Mouse (Mus musculus) cerebellum, postnatal 25 days (tissue): ENCODE results near the gene Lsamp.

ENCODE experiments used
- DNase-seq, 2 experiments: peaks; one replicate each; pipeline ENCODE4 v3.0.0; 2021; ENCODE audit warnings: mixed read lengths in 2 of 2

Lsamp gene

GRCm38 (mm10) chr16:41787146-41787545, 1803.0 kb downstream of the Lsamp start:
- no peak for DNase-seq

GRCm38 (mm10) chr16:41790016-41790415, 1805.9 kb downstream of the Lsamp start:
- peak; percentile 24 to 46 for DNase-seq

DNA sequence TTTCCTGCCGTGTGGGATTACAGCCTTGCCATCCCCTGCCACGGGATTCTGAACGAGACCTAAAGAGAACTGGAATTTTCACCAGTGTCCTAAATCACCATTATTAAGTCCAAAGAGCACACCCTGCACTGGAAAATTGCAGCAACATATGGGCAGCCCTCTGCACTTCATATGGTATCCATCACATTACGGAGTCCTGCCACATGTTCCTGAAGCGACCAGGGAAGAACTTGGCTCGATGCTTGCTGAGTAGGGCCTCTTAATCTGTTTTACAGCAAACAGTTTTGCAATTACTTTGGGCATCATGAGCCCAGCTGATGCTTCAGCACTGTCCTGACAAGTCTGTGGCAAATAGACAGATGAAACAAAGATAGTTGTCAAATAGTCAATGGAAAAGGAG, 1836.2 kb downstream of the Lsamp start:
- no peak for DNase-seq

- peak; percentile 23 to 28 for DNase-seq
Measured at GRCm38 (mm10) chr16:41826899-41827604, 1842.9 kb downstream of the Lsamp start.

DNA sequence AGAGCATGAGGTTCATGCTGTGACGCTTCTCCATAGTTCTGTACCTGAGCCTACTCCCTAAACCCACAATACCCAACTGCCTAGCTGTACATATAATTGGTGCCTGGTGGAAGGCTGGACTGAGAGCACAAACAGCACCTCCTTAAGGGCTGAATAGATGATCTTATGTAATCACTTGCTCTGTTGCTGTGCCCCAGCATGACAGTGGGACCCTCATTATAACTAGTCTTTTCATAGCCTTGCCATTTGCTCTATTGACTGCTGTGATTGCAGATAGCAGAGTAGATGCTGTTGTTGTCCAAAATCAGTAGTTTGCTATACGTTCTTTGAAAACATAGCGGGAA, 1843.4 kb downstream of the Lsamp start:
- DNase-seq, result no peak

GRCm38 (mm10) chr16:41834637-41835036, 1850.5 kb downstream of the Lsamp start:
- no peak for DNase-seq

DNA sequence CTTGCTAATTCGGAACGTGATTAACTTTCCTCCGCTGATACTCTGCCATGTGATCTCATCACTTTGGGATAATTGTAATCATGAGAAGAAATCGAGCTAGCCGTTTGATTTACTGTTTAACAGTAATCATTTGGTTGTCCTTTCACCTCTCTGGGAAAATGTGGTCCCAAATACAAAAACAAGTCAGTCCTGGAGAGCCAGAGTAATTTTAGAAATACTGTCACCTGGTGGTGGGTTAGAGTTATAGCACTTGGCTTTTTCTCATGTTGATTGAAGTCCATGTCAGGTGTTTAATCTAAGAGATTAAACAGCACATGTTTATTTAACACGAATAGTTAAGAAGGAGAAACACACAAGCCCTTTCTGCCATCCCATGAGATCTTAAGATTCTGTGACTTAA, 1851.6 kb downstream of the Lsamp start:
- DNase-seq, result no peak

- no peak for DNase-seq
Measured at GRCm38 (mm10) chr16:41839751-41840404, 1855.7 kb downstream of the Lsamp start.

- no peak for DNase-seq
Measured at GRCm38 (mm10) chr16:41846903-41847302, 1862.7 kb downstream of the Lsamp start.

GRCm38 (mm10) chr16:41871917-41872593, 1887.9 kb downstream of the Lsamp start:
- peak; percentile 83 to 91 for DNase-seq

DNA sequence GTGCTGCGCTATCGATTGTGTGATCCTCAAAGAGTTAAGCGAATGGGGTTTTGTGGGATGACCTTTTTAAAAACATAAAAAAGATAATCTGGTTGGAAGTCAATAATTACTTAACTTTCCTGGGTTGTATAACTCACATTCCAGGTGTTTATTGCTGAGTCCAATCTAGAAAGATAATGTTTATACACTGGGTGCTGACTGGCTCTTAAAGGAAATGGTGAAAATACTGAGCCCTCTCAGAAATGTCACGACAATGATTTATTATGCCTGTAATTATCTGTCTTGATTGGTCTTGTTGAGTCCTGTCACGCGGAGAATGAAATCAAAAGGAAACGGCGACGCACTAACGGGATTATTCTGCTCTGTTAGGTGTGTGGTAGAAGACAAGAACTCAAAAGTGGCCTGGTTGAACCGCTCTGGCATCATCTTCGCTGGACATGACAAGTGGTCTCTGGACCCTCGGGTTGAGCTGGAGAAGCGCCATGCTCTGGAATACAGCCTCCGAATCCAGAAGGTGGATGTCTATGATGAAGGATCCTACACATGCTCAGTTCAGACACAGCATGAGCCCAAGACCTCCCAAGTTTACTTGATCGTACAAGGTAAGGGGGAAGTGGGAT, 1904.5 kb downstream of the Lsamp start:
- DNase-seq, result peak; percentile 31 to 37

- no peak for DNase-seq
Measured at GRCm38 (mm10) chr16:41900783-41901182, 1916.6 kb downstream of the Lsamp start.

- DNase-seq, result peak; percentile 60 to 66
Measured at GRCm38 (mm10) chr16:41903654-41904053, 1919.5 kb downstream of the Lsamp start.

DNA sequence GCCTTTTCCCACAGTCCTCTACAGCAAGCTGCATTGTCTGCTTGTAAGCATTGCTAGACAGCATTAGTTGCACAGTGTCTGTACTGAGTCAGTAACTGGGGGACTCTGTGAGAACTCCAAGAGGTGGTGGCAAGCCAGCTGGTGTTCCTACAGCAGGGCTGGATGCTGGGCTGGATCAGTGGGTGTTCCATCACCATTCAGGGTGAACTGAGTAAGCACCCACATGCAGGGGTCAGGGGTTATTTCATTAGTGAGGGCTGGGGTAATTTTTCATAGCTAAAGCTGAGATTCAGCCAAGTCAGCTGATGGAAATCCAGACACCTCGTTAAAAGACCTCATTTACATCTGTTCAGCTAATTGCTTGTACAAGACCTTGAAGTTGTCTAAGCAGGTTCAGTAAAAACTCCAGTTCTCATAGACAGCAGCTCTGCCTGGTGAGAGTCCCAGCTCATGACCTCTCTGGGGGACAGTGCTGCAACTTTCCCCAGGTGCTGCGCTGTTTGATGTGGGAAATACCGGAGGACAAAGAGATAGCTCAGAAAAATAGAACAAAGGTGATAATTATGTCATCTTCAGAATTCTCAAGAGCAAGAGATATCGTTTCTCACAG, 1928.5 kb downstream of the Lsamp start:
- DNase-seq, result no peak

- no peak for DNase-seq
Measured at GRCm38 (mm10) chr16:41913346-41913745, 1929.2 kb downstream of the Lsamp start.

GRCm38 (mm10) chr16:41916342-41916741, 1932.2 kb downstream of the Lsamp start:
- DNase-seq, result peak; percentile 34 to 35

DNA sequence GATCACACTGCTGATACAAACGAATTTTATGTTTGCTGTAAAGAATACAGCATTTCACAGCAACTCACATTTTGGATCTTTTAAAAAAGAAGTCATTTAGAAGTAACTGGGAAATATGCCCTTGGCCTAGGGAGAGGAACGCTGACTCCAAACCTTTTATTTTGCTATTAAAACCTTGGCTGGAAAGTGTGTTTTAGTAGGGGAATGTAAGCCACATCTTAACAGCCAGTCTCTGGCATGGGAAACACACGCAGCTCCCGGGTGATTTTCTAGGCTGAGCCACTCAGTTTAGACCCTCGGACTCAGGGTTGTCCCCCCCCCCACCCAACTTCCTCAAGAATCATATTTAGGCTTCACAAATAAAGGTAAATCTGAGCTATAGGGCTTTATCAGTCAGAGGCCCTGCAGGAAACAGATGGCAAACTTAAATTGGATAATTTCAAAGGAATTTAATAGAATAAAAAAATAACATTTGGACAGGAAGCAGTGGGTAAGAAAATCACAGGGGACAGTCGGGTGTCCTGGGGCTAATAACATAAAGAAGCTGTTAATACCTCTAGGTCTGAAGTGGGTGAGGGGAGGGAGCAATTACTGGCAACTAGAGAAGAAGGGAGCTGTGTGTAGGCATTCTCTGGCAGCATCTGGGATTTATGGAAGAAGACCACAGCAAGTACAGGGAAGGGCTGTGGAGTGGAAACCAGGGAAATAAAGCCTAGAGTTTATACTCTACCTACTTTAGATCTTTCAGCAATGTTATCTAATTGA, 1933.1 kb downstream of the Lsamp start:
- DNase-seq, result no peak

DNA sequence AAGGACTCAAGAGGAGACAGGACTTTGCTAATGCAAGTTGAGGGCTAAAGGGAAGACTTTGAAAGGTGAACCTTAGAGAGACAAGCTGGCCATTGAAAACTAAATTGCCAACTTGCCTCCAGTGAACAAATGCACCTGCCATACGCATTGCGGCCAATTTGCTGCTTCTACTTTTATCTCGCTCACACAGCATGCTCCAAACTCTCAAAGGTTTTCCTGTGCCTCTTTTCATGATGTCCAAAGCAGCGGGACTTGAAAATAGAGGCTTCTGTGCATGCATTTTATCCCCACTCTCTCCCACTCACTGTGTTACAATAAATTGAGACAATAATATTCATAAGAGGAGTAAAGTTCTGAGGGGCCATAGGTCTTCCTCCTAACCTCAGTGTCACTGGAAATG, 1945.4 kb downstream of the Lsamp start:
- peak; percentile 61 for DNase-seq

- DNase-seq, result peak; percentile 39 to 46
Measured at GRCm38 (mm10) chr16:41935701-41936100, 1951.5 kb downstream of the Lsamp start.

DNA sequence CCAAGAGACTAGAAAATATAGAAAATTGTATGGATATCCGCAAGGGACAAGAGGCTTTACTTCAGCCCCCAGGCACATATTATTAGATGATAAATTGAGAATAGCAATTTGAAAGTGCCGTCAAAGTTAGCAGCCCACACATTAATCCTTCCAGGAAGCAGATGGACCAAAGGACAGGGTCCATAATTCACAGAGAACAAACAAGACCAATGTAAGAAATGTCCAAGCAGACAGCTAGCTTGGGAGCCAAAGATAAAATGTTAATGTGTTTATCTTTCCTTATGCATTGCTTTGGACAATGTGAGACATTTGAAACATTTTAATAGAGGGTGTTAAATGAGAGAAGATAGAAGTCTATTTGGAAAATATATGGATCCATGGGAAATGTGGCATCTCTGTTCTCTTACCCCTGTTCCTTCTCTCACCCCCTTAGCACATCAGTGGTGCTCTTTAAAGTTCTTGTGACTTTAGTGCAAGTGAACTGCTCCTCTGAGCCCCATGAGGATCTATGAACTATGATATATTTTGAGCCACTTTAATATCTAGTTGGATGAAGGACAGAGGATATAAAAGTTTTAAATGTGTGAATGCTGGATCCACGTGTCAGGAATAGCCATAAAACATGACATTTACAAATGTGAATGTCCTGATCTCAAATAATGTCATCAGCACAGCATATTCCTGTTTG, 1952.9 kb downstream of the Lsamp start:
- no peak for DNase-seq

- no peak for DNase-seq
Measured at GRCm38 (mm10) chr16:41937596-41937990, 1953.4 kb downstream of the Lsamp start.

- peak; percentile 37 to 40 for DNase-seq
Measured at GRCm38 (mm10) chr16:41938258-41938657, 1954.1 kb downstream of the Lsamp start.
